Comparison of ENCODE assay signal across 28 mouse cellular contexts in the genomic region with DNA sequence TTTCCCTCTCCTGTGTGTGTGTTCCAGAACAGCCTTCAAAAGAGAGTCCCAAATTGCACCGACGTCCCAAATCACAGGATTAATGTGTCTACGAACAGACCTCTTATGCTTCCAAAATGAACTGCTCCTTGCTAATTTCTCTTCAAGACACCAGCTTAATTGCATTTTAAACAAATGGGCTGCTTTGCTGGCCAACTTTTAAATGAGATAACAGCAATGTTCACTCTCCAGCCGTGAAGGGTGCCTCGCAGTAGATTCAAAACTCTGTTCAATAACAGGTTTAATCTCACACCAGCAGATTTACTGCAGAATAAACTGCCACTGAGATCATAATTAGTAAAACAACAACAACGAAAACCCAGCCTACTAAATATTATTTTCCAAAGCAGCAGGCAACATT.
DNase-seq lines count a peak whose midpoint lies in the region; ATAC-seq and TF ChIP-seq lines count a peak whose summit lies in the region.
"Had no signal": no experiment of that assay in that cellular context is flagged by ENCODE, and none has a peak within 500 bp of the region (broad histone marks: within the 10 kb centered on the region; RNA-seq: fewer than 3 reads in every experiment).

No protein-coding gene starts in this region.

- no peak for TF ChIP-seq CTCF in midbrain, postnatal 0 days (IDR thresholded peaks at IDR 0.05)

- H3K4me1 ChIP-seq in forebrain, embryonic 15.5 days: peaks cover 16% of the 10 kb centered on the region
- H3K4me1 ChIP-seq in forebrain, embryonic 13.5 days: peaks cover 11% of the 10 kb centered on the region; the same call in 1 of the 2 replicates
- H3K4me1 ChIP-seq in hindbrain, embryonic 16.5 days (ENCODE audit: control insufficient read depth, insufficient read depth, low read depth, low read length): no peaks in the 10 kb centered on the region
- peaks cover 5% of the 10 kb centered on the region for H3K4me1 ChIP-seq in hindbrain, embryonic 13.5 days (replicated peaks)
- H3K4me1 ChIP-seq in midbrain, postnatal 0 days (ENCODE audit: insufficient read depth, low read length): no peaks in the 10 kb centered on the region
- peaks cover 5% of the 10 kb centered on the region for H3K4me1 ChIP-seq in midbrain, embryonic 13.5 days (replicated peaks)
- peaks cover 12% of the 10 kb centered on the region; the same call in 1 of the 2 replicates for H3K4me1 ChIP-seq in neural tube, embryonic 15.5 days
- H3K4me1 ChIP-seq: kidney, embryonic 15.5 days; liver, embryonic 12.5 days; midbrain, embryonic 12.5 days had no signal

- H3K27ac ChIP-seq in forebrain, embryonic 15.5 days (replicated peaks): no peak overlapping the region
- H3K27ac ChIP-seq in forebrain, embryonic 13.5 days: no peak overlapping the region
- 0 out of 2 replicates have a peak overlapping the region, but pooled peaks have one; percentile 20 for H3K27ac ChIP-seq in hindbrain, embryonic 16.5 days (ENCODE audit: low read depth, low read length)
- no peak overlapping the region for H3K27ac ChIP-seq in hindbrain, embryonic 13.5 days
- H3K27ac ChIP-seq in midbrain, postnatal 0 days (ENCODE audit: low read depth, low read length): no peak overlapping the region
- H3K27ac ChIP-seq in midbrain, embryonic 13.5 days: no peak overlapping the region
- H3K27ac ChIP-seq in neural tube, embryonic 15.5 days (replicated peaks): peak overlapping the region; percentile 76
- H3K27ac ChIP-seq: gastrocnemius, adult 2 months; heart, adult 2 months; kidney, embryonic 15.5 days; liver, embryonic 12.5 days; midbrain, embryonic 12.5 days had no signal

- DNase-seq in midbrain, postnatal 0 days (ENCODE audit: low spot score): peak; percentile 40
- DNase-seq in adrenal gland, postnatal 4 days (ENCODE audit: low spot score in 2 of 2): no peak
- DNase-seq: adrenal gland, postnatal 14 days; cerebellum, adult 18-20 months; cerebellum, postnatal 10 days; gastrocnemius, adult 2 months; gastrocnemius, postnatal 36 days; heart, adult 2 months; heart, postnatal 4 days; kidney, adult 18-20 months; kidney, postnatal 25 days; left cerebral cortex, postnatal 4 days; liver, postnatal 0 days; lung, postnatal 36 days; right cerebral cortex, postnatal 25 days; spleen, adult 18-20 months; thymus, postnatal 14 days had no signal

- no peak overlapping the region for H3K4me3 ChIP-seq in forebrain, embryonic 15.5 days
- H3K4me3 ChIP-seq in forebrain, embryonic 13.5 days: no peak overlapping the region
- H3K4me3 ChIP-seq in hindbrain, embryonic 16.5 days (ENCODE audit: low read length): no peak overlapping the region
- no peak overlapping the region for H3K4me3 ChIP-seq in hindbrain, embryonic 13.5 days
- no peak overlapping the region for H3K4me3 ChIP-seq in midbrain, postnatal 0 days (ENCODE audit: low read depth, low read length)
- no peak overlapping the region for H3K4me3 ChIP-seq in midbrain, embryonic 13.5 days (replicated peaks)
- H3K4me3 ChIP-seq in neural tube, embryonic 15.5 days (replicated peaks): peak overlapping the region; percentile 18
- H3K4me3 ChIP-seq: gastrocnemius, adult 2 months; heart, adult 2 months; heart, embryonic 12.5 days; kidney, embryonic 15.5 days; liver, embryonic 12.5 days; midbrain, embryonic 12.5 days; myocyte had no signal

- H3K27me3 ChIP-seq in forebrain, embryonic 15.5 days: no peaks in the 10 kb centered on the region
- H3K27me3 ChIP-seq in forebrain, embryonic 13.5 days: no peaks in the 10 kb centered on the region
- H3K27me3 ChIP-seq in hindbrain, embryonic 16.5 days (replicated peaks; ENCODE audit: control insufficient read depth, insufficient read depth, low read length): no peaks in the 10 kb centered on the region
- H3K27me3 ChIP-seq in hindbrain, embryonic 13.5 days: no peaks in the 10 kb centered on the region
- H3K27me3 ChIP-seq in midbrain, postnatal 0 days (ENCODE audit: insufficient read depth, low read length): no peaks in the 10 kb centered on the region
- H3K27me3 ChIP-seq in midbrain, embryonic 13.5 days: no peaks in the 10 kb centered on the region
- H3K27me3 ChIP-seq in neural tube, embryonic 15.5 days (replicated peaks): no peaks in the 10 kb centered on the region
- H3K27me3 ChIP-seq: heart, embryonic 12.5 days; kidney, embryonic 15.5 days; liver, embryonic 12.5 days; midbrain, embryonic 12.5 days had no signal

- H3K9ac ChIP-seq in forebrain, embryonic 15.5 days (replicated peaks): no peak overlapping the region
- H3K9ac ChIP-seq in forebrain, embryonic 13.5 days: no peak overlapping the region
- no peak overlapping the region for H3K9ac ChIP-seq in hindbrain, embryonic 16.5 days (ENCODE audit: low read depth, low read length)
- no peak overlapping the region for H3K9ac ChIP-seq in hindbrain, embryonic 13.5 days
- H3K9ac ChIP-seq in midbrain, postnatal 0 days (replicated peaks; ENCODE audit: low read length, poor library complexity, severe bottlenecking): no peak overlapping the region
- H3K9ac ChIP-seq in midbrain, embryonic 13.5 days (replicated peaks): no peak overlapping the region
- H3K9ac ChIP-seq in neural tube, embryonic 15.5 days (replicated peaks): no peak overlapping the region
- H3K9ac ChIP-seq: heart, embryonic 12.5 days; kidney, embryonic 15.5 days; liver, embryonic 12.5 days; liver, postnatal 0 days; midbrain, embryonic 12.5 days had no signal

- ATAC-seq in forebrain, embryonic 15.5 days (replicated peaks): 0 out of 2 replicates have a peak, but pooled peaks have one; percentile 26
- no peak for ATAC-seq in forebrain, embryonic 13.5 days
- no peak for ATAC-seq in hindbrain, embryonic 16.5 days
- no peak for ATAC-seq in hindbrain, embryonic 13.5 days (ENCODE audit: low FRiP score)
- no peak for ATAC-seq in midbrain, postnatal 0 days (ENCODE audit: low FRiP score)
- ATAC-seq in midbrain, embryonic 13.5 days: no peak
- ATAC-seq in neural tube, embryonic 15.5 days (ENCODE audit: low FRiP score): peak; percentile 84
- ATAC-seq: liver, embryonic 12.5 days; liver, postnatal 0 days had no signal

- 28% methylated on average over 6 of the region's 6 CpGs for WGBS in forebrain, embryonic 15.5 days
- 41% methylated on average over 6 of the region's 6 CpGs for WGBS in forebrain, embryonic 13.5 days
- WGBS in hindbrain, embryonic 16.5 days: 55% methylated on average over 6 of the region's 6 CpGs
- WGBS in hindbrain, embryonic 13.5 days: 77% methylated on average over 6 of the region's 6 CpGs
- 58% methylated on average over 6 of the region's 6 CpGs for WGBS in midbrain, postnatal 0 days
- WGBS in midbrain, embryonic 13.5 days: 68% methylated on average over 6 of the region's 6 CpGs
- 37% methylated on average over 6 of the region's 6 CpGs for WGBS in neural tube, embryonic 15.5 days

- H3K36me3 ChIP-seq in forebrain, embryonic 15.5 days: no peaks in the 10 kb centered on the region
- no peaks in the 10 kb centered on the region for H3K36me3 ChIP-seq in forebrain, embryonic 13.5 days (ENCODE audit: poor library complexity, severe bottlenecking)
- no peaks in the 10 kb centered on the region for H3K36me3 ChIP-seq in hindbrain, embryonic 16.5 days (ENCODE audit: control insufficient read depth, insufficient read depth, low read length)
- no peaks in the 10 kb centered on the region for H3K36me3 ChIP-seq in hindbrain, embryonic 13.5 days
- H3K36me3 ChIP-seq in midbrain, postnatal 0 days (ENCODE audit: insufficient read depth, low read length): no peaks in the 10 kb centered on the region
- no peaks in the 10 kb centered on the region for H3K36me3 ChIP-seq in midbrain, embryonic 13.5 days
- no peaks in the 10 kb centered on the region for H3K36me3 ChIP-seq in neural tube, embryonic 15.5 days
- H3K36me3 ChIP-seq: heart, embryonic 12.5 days; kidney, embryonic 15.5 days; liver, embryonic 12.5 days; midbrain, embryonic 12.5 days had no signal

- H3K9me3 ChIP-seq in forebrain, embryonic 15.5 days: no peaks in the 10 kb centered on the region
- no peaks in the 10 kb centered on the region for H3K9me3 ChIP-seq in forebrain, embryonic 13.5 days (replicated peaks)
- H3K9me3 ChIP-seq in hindbrain, embryonic 16.5 days (ENCODE audit: control insufficient read depth, low read length): no peaks in the 10 kb centered on the region
- no peaks in the 10 kb centered on the region for H3K9me3 ChIP-seq in hindbrain, embryonic 13.5 days
- no peaks in the 10 kb centered on the region for H3K9me3 ChIP-seq in midbrain, postnatal 0 days (ENCODE audit: low read length)
- H3K9me3 ChIP-seq in midbrain, embryonic 13.5 days: no peaks in the 10 kb centered on the region
- H3K9me3 ChIP-seq in neural tube, embryonic 15.5 days (replicated peaks): no peaks in the 10 kb centered on the region
- H3K9me3 ChIP-seq: heart, embryonic 12.5 days; kidney, embryonic 15.5 days; liver, embryonic 12.5 days; midbrain, embryonic 12.5 days had no signal

- 0 out of 2 replicates have a peak overlapping the region, but pooled peaks have one; percentile 18 for H3K4me2 ChIP-seq in forebrain, embryonic 15.5 days (replicated peaks)
- no peak overlapping the region for H3K4me2 ChIP-seq in forebrain, embryonic 13.5 days
- H3K4me2 ChIP-seq in hindbrain, embryonic 16.5 days (ENCODE audit: low read length): peak overlapping the region; percentile 22; the same call in 1 of the 2 replicates
- no peak overlapping the region for H3K4me2 ChIP-seq in hindbrain, embryonic 13.5 days
- no peak overlapping the region for H3K4me2 ChIP-seq in midbrain, postnatal 0 days (ENCODE audit: low read depth, low read length, poor library complexity, severe bottlenecking)
- no peak overlapping the region for H3K4me2 ChIP-seq in midbrain, embryonic 13.5 days (replicated peaks)
- H3K4me2 ChIP-seq in neural tube, embryonic 15.5 days: peak overlapping the region; percentile 44
- H3K4me2 ChIP-seq: heart, embryonic 12.5 days; kidney, embryonic 15.5 days; liver, embryonic 12.5 days; midbrain, embryonic 12.5 days had no signal

Comparison
In these comparisons a context has a peak if more than half of its experiments do, and no peak if none do; other contexts are left out.
1. ATAC-seq: peak in forebrain, embryonic 15.5 days (single experiment) and neural tube, embryonic 15.5 days (single experiment); none in forebrain, embryonic 13.5 days (single experiment), hindbrain, embryonic 16.5 days (single experiment), hindbrain, embryonic 13.5 days (single experiment), midbrain, postnatal 0 days (single experiment) and midbrain, embryonic 13.5 days (single experiment).
2. H3K27ac ChIP-seq: peak in hindbrain, embryonic 16.5 days (single experiment) and neural tube, embryonic 15.5 days (single experiment); none in forebrain, embryonic 15.5 days (single experiment), forebrain, embryonic 13.5 days (single experiment), hindbrain, embryonic 13.5 days (single experiment), midbrain, postnatal 0 days (single experiment) and midbrain, embryonic 13.5 days (single experiment).
3. H3K4me2 ChIP-seq: peak in forebrain, embryonic 15.5 days (single experiment), hindbrain, embryonic 16.5 days (single experiment) and neural tube, embryonic 15.5 days (single experiment); none in forebrain, embryonic 13.5 days (single experiment), hindbrain, embryonic 13.5 days (single experiment), midbrain, postnatal 0 days (single experiment) and midbrain, embryonic 13.5 days (single experiment).